Mouse (Mus musculus) lung, adult 2 months (tissue): ENCODE results near the gene Prrc2b.

Source experiments
- CTCF ChIP-seq: fragments of 200-500 bp; IDR thresholded peaks from 2 replicates; pipeline ENCODE4 v1.5.1; 2011; ENCODE audit warnings: mild to moderate bottlenecking, low read length, control low read depth; ENCODE audit not compliant: insufficient read depth
- POLR2A ChIP-seq: fragments of 200-500 bp; IDR thresholded peaks from 2 replicates; pipeline ENCODE4 v1.6.1; 2011; ENCODE audit warnings: low read depth, mild to moderate bottlenecking, control low read depth, low read length, borderline replicate concordance; ENCODE audit errors: extremely low read depth

DNA sequence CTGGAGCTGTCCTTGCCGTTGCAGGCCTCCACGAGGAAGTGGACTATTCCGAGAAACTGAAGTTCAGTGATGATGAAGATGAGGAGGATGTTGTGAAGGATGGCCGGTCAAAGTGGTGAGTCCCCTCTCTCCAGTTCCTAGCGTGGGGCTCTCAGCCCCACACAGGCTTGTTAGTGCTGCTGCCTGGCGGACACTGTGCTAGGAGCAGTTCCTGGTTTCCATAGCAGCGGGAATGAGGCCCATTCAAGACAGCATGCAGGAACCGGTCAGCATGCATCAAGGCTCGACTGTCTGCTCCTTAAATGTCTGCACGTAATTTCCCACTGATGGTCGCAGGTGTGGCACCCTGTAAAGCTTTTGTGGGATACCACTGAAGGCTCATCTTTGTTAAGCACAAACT, 48.1 kb downstream of the Prrc2b start:
- TF ChIP-seq POLR2A (no peak), CTCF (no peak)
